Mouse (Mus musculus) testis, adult 2 months (tissue): Measurements from ENCODE around the gene Cdc14a.

ENCODE experiments used
- CTCF ChIP-seq: fragments of 200-500 bp; IDR thresholded peaks from 2 replicates; pipeline ENCODE4 v1.5.1; 2012; ENCODE audit warnings: low read depth, mild to moderate bottlenecking, inconsistent platforms, low read length, moderate library complexity; ENCODE audit not compliant: control insufficient read depth, insufficient read depth, insufficient replicate concordance
- POLR2A ChIP-seq: fragments of 200-500 bp; IDR thresholded peaks from 2 replicates; pipeline ENCODE4 v1.6.1; 2012; ENCODE audit warnings: low read depth, mild to moderate bottlenecking, inconsistent platforms, low read length, moderate library complexity; ENCODE audit not compliant: control insufficient read depth

DNA sequence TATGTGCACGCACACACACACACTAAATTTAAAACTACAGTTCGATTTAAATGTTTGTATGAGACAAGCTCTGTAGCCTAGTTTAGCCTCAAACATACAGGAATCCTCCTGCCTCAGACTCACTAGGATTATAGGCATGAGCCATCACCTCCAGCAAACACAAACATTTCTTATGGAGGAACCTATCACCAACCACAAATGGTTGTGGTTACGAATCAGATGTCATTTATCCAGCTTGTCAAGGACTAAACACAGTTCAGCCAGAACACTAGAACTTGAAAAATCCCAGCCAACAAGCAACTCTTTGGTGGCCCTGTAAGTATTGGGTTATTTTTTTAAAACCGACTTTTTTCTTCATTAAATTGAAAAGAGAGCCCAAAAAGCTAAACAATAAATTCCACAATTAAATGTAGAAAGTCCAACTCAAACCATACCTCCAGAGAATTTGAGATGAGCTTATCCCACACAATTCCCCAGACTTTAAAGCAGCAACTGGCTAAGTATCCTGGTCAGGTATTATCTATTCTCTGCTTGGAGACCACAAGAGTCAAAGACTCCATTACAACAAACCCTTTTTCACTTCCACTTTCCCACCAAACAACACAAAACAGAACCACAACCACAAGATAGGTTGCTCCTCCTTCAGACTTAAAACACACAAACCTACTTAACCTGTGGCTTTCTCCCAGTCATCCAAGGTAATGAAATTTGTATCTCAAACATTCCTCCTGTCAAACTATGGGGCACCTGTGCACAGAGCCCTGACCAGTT is 10.7 kb downstream of the Cdc14a start:
- TF ChIP-seq CTCF (no peak), POLR2A (no peak)
